ENCODE assay signal across 16 mouse cellular contexts in genomic region chr9:113984946-113985620, GRCm38 (mm10).
"Had no signal": no experiment of that assay in that cellular context is flagged by ENCODE, and none has a peak within 500 bp of the region (broad histone marks: within the 10 kb centered on the region; RNA-seq: fewer than 3 reads in every experiment).

No protein-coding gene starts in this region.

- H3K4me1 ChIP-seq: limb, embryonic 10.5 days; lung, embryonic 15.5 days; neural tube, embryonic 12.5 days had no signal

- H3K4me3 ChIP-seq: left cerebral cortex, adult 2 months; limb, embryonic 10.5 days; liver, embryonic 12.5 days; lung, embryonic 15.5 days; megakaryocyte, embryonic 14.5 days; midbrain, embryonic 15.5 days; neural tube, embryonic 12.5 days had no signal

- H3K27ac ChIP-seq: left cerebral cortex, adult 2 months; limb, embryonic 10.5 days; liver, embryonic 12.5 days; lung, embryonic 15.5 days; macrophage; midbrain, embryonic 15.5 days; neural tube, embryonic 12.5 days had no signal

- ATAC-seq: intestine, embryonic 16.5 days; liver, embryonic 12.5 days; midbrain, embryonic 15.5 days had no signal

- H3K4me2 ChIP-seq: liver, embryonic 12.5 days; lung, embryonic 15.5 days; midbrain, embryonic 11.5 days; midbrain, embryonic 15.5 days; neural tube, embryonic 12.5 days had no signal

- H3K27me3 ChIP-seq: lung, embryonic 15.5 days; midbrain, embryonic 15.5 days; neural tube, embryonic 12.5 days had no signal

- H3K9ac ChIP-seq: liver, embryonic 12.5 days; lung, embryonic 15.5 days; midbrain, embryonic 15.5 days; neural tube, embryonic 12.5 days had no signal

- H3K36me3 ChIP-seq: lung, embryonic 15.5 days; midbrain, embryonic 15.5 days; neural tube, embryonic 12.5 days had no signal

- H3K9me3 ChIP-seq: limb, embryonic 10.5 days; liver, embryonic 12.5 days; lung, embryonic 15.5 days; megakaryocyte, embryonic 14.5 days; midbrain, embryonic 15.5 days; neural tube, embryonic 12.5 days had no signal

- DNase-seq: lung, postnatal 14 days; retina, postnatal 1 day; right cerebral cortex, postnatal 4 days; spleen, adult 18-20 months; thymus, adult 18-20 months; thymus, postnatal 14 days had no signal
